Mouse (Mus musculus): ENCODE measurements around the gene Rbp1. TPM values are rescaled to one million over a fixed set of nuclear protein-coding genes. Genes with fewer than 3 reads are reported as not detected.

Rbp1 gene
- polyA plus RNA-seq, 1 experiment from 2014 or later: 63.0 TPM

- H3K4me3 ChIP-seq: no peak overlapping the region
- WGBS: 89% methylated on average over 5 of the region's 5 CpGs
- H3K36me3 ChIP-seq (replicated peaks): no peaks in the 10 kb centered on the region
- no peaks in the 10 kb centered on the region for H3K27me3 ChIP-seq (replicated peaks; ENCODE audit: low read depth, poor library complexity, severe bottlenecking)
- no peak for DNase-seq (ENCODE audit: low spot score)
- no peaks in the 10 kb centered on the region for H3K4me1 ChIP-seq
- no peak overlapping the region for H3K27ac ChIP-seq (replicated peaks)
- H3K9me3 ChIP-seq: no peaks in the 10 kb centered on the region
These were observed 21.1 kb upstream of the Rbp1 start for GRCm38 (mm10) chr9:98401611-98402010.

- Histone ChIP-seq H3K27me3 (replicated peaks; ENCODE audit: low read depth, poor library complexity, severe bottlenecking) (peaks cover 4% of the 10 kb centered on the region), H3K27ac (replicated peaks) (no peak overlapping the region), H3K4me3 (no peak overlapping the region), H3K36me3 (replicated peaks) (no peaks in the 10 kb centered on the region), H3K9me3 (no peaks in the 10 kb centered on the region), H3K4me1 (peaks cover 3% of the 10 kb centered on the region; the same call in 1 of the 2 replicates)
- DNase-seq (ENCODE audit: low spot score): no peak
- 91% methylated on average over 12 of the region's 12 CpGs for WGBS
These were observed 15.0 kb upstream of the Rbp1 start for GRCm38 (mm10) chr9:98407771-98408170.

GRCm38 (mm10) chr9:98409137-98409536, 13.6 kb upstream of the Rbp1 start:
- no peaks in the 10 kb centered on the region for H3K36me3 ChIP-seq (replicated peaks)
- peaks cover 3% of the 10 kb centered on the region; the same call in 1 of the 2 replicates for H3K4me1 ChIP-seq
- peaks cover 4% of the 10 kb centered on the region for H3K27me3 ChIP-seq (replicated peaks; ENCODE audit: low read depth, poor library complexity, severe bottlenecking)
- WGBS: 33% methylated on average over 3 of the region's 3 CpGs
- no peak overlapping the region for H3K27ac ChIP-seq (replicated peaks)
- no peaks in the 10 kb centered on the region for H3K9me3 ChIP-seq
- no peak overlapping the region for H3K4me3 ChIP-seq
- peak; percentile 84 for DNase-seq (ENCODE audit: low spot score)

- H3K9me3 ChIP-seq: no peaks in the 10 kb centered on the region
- H3K36me3 ChIP-seq (replicated peaks): no peaks in the 10 kb centered on the region
- no peak overlapping the region for H3K27ac ChIP-seq (replicated peaks)
- H3K27me3 ChIP-seq (replicated peaks; ENCODE audit: low read depth, poor library complexity, severe bottlenecking): no peaks in the 10 kb centered on the region; the same call in 1 of the 2 replicates
- peaks cover 13% of the 10 kb centered on the region for H3K4me1 ChIP-seq
- WGBS: 80% methylated on average over 4 of the region's 4 CpGs
- no peak for DNase-seq (ENCODE audit: low spot score)
- H3K4me3 ChIP-seq: no peak overlapping the region
These were observed 7.3 kb upstream of the Rbp1 start for GRCm38 (mm10) chr9:98415427-98415826.

GRCm38 (mm10) chr9:98417919-98418318, 4.8 kb upstream of the Rbp1 start:
- Histone ChIP-seq H3K4me1 (peaks cover 27% of the 10 kb centered on the region), H3K27me3 (replicated peaks; ENCODE audit: low read depth, poor library complexity, severe bottlenecking) (peaks cover 20% of the 10 kb centered on the region)
- DNase-seq (ENCODE audit: low spot score): peak; percentile 49

GRCm38 (mm10) chr9:98418346-98418745, 4.4 kb upstream of the Rbp1 start:
- no peaks in the 10 kb centered on the region for H3K36me3 ChIP-seq (replicated peaks)

More at GRCm38 (mm10) chr9:98417919-98418318, 4.8 kb upstream of the Rbp1 start:
- Histone ChIP-seq H3K36me3 (replicated peaks) (no peaks in the 10 kb centered on the region), H3K9me3 (no peaks in the 10 kb centered on the region), H3K4me3 (no peak overlapping the region), H3K27ac (replicated peaks) (no peak overlapping the region)
- WGBS: 50% methylated on average over 7 of the region's 7 CpGs

GRCm38 (mm10) chr9:98420666-98421065, 2.1 kb upstream of the Rbp1 start:
- no peak for DNase-seq (ENCODE audit: low spot score)
- Histone ChIP-seq H3K27me3 (replicated peaks; ENCODE audit: low read depth, poor library complexity, severe bottlenecking) (peaks cover 39% of the 10 kb centered on the region), H3K4me1 (peaks cover 53% of the 10 kb centered on the region), H3K4me3 (no peak overlapping the region), H3K27ac (replicated peaks) (no peak overlapping the region), H3K36me3 (replicated peaks) (no peaks in the 10 kb centered on the region), H3K9me3 (no peaks in the 10 kb centered on the region)
- WGBS: 71% methylated on average over 1 of the region's 1 CpGs

More at GRCm38 (mm10) chr9:98418346-98418745, 4.4 kb upstream of the Rbp1 start:
- Histone ChIP-seq H3K27me3 (replicated peaks; ENCODE audit: low read depth, poor library complexity, severe bottlenecking) (peaks cover 24% of the 10 kb centered on the region), H3K9me3 (no peaks in the 10 kb centered on the region), H3K27ac (replicated peaks) (no peak overlapping the region), H3K4me3 (no peak overlapping the region), H3K4me1 (peaks cover 30% of the 10 kb centered on the region)
- no peak for DNase-seq (ENCODE audit: low spot score)
- WGBS: 93% methylated on average over 3 of the region's 3 CpGs

- 0 out of 2 replicates have a peak overlapping the region, but pooled peaks have one; percentile 5 for H3K27ac ChIP-seq (replicated peaks)
- WGBS: 54% methylated on average over 3 of the region's 3 CpGs
- no peaks in the 10 kb centered on the region for H3K9me3 ChIP-seq
- no peaks in the 10 kb centered on the region for H3K36me3 ChIP-seq (replicated peaks)
- no peak overlapping the region for H3K4me3 ChIP-seq
- peaks cover 65% of the 10 kb centered on the region for H3K4me1 ChIP-seq
- no peak for DNase-seq (ENCODE audit: low spot score)
- H3K27me3 ChIP-seq (replicated peaks; ENCODE audit: low read depth, poor library complexity, severe bottlenecking): peaks cover 49% of the 10 kb centered on the region
These were observed 858 bp upstream of the Rbp1 start for GRCm38 (mm10) chr9:98421903-98422302.

GRCm38 (mm10) chr9:98423691-98424090, 930 bp downstream of the Rbp1 start:
- Histone ChIP-seq H3K4me1 (peaks cover 83% of the 10 kb centered on the region), H3K27me3 (replicated peaks; ENCODE audit: low read depth, poor library complexity, severe bottlenecking) (peaks cover 67% of the 10 kb centered on the region), H3K4me3 (peak overlapping the region; percentile 73), H3K27ac (replicated peaks) (no peak overlapping the region), H3K36me3 (replicated peaks) (0 out of 2 replicates have a peak, but pooled peaks cover 6% of the 10 kb centered on the region), H3K9me3 (no peaks in the 10 kb centered on the region)
- DNase-seq (ENCODE audit: low spot score): no peak
- 12% methylated on average over 4 of the region's 4 CpGs for WGBS

GRCm38 (mm10) chr9:98424291-98424690, 1.5 kb downstream of the Rbp1 start:
- Histone ChIP-seq H3K27ac (replicated peaks) (peak overlapping the region; percentile 87), H3K36me3 (replicated peaks) (peaks cover 6% of the 10 kb centered on the region; the same call in 1 of the 2 replicates), H3K9me3 (no peaks in the 10 kb centered on the region), H3K4me1 (peaks cover 89% of the 10 kb centered on the region), H3K4me3 (peak overlapping the region; percentile 73), H3K27me3 (replicated peaks; ENCODE audit: low read depth, poor library complexity, severe bottlenecking) (peaks cover 67% of the 10 kb centered on the region)
- no peak for DNase-seq (ENCODE audit: low spot score)
- WGBS: 3% methylated on average over 8 of the region's 8 CpGs

GRCm38 (mm10) chr9:98424725-98425210, 2.0 kb downstream of the Rbp1 start:
- H3K4me3 ChIP-seq: peak overlapping the region; percentile 73
- under 1% methylated on average over 42 of the region's 42 CpGs for WGBS
- H3K36me3 ChIP-seq (replicated peaks): peaks cover 8% of the 10 kb centered on the region; the same call in 1 of the 2 replicates
- H3K27me3 ChIP-seq (replicated peaks; ENCODE audit: low read depth, poor library complexity, severe bottlenecking): peaks cover 67% of the 10 kb centered on the region
- H3K27ac ChIP-seq (replicated peaks): peak overlapping the region; percentile 87
- H3K4me1 ChIP-seq: peaks cover 91% of the 10 kb centered on the region
- no peaks in the 10 kb centered on the region for H3K9me3 ChIP-seq
- DNase-seq (ENCODE audit: low spot score): peak; percentile 86

GRCm38 (mm10) chr9:98425351-98425880, 2.7 kb downstream of the Rbp1 start:
- H3K27me3 ChIP-seq (replicated peaks; ENCODE audit: low read depth, poor library complexity, severe bottlenecking): peaks cover 67% of the 10 kb centered on the region
- peak overlapping the region; percentile 73 for H3K4me3 ChIP-seq
- peaks cover 90% of the 10 kb centered on the region for H3K4me1 ChIP-seq
- peaks cover 9% of the 10 kb centered on the region; the same call in 1 of the 2 replicates for H3K36me3 ChIP-seq (replicated peaks)
- 4% methylated on average over 19 of the region's 19 CpGs for WGBS
- H3K27ac ChIP-seq (replicated peaks): peak overlapping the region; percentile 87
- no peaks in the 10 kb centered on the region for H3K9me3 ChIP-seq
- DNase-seq (ENCODE audit: low spot score): peak; percentile 43

- Histone ChIP-seq H3K27ac (replicated peaks) (peak overlapping the region; percentile 19; the same call in 1 of the 2 replicates), H3K27me3 (replicated peaks; ENCODE audit: low read depth, poor library complexity, severe bottlenecking) (peaks cover 59% of the 10 kb centered on the region), H3K4me3 (no peak overlapping the region), H3K36me3 (replicated peaks) (peaks cover 25% of the 10 kb centered on the region), H3K9me3 (no peaks in the 10 kb centered on the region), H3K4me1 (peaks cover 80% of the 10 kb centered on the region)
- DNase-seq (ENCODE audit: low spot score): no peak
- 74% methylated on average over 4 of the region's 4 CpGs for WGBS
These were observed 5.3 kb downstream of the Rbp1 start for GRCm38 (mm10) chr9:98427906-98428517.

All from embryonic facial prominence, embryonic 10.5 days (tissue).